Mouse (Mus musculus) ovary, postnatal 10 days (tissue): ENCODE measurements around the gene Ptprb.

Experiments used
- DNase-seq: peaks from one replicate; pipeline ENCODE4 v3.0.0; 2022; ENCODE audit warnings: low spot score

The Ptprb gene

GRCm38 (mm10) chr10:116374111-116374510 lies 98.8 kb downstream of the Ptprb start:
- no peak for DNase-seq

- DNase-seq = no peak
These were observed 101.5 kb downstream of the Ptprb start for GRCm38 (mm10) chr10:116376853-116377252.

- no peak for DNase-seq
These were observed 107.7 kb downstream of the Ptprb start for GRCm38 (mm10) chr10:116382826-116383685.

- no peak for DNase-seq
These were observed 109.1 kb downstream of the Ptprb start for GRCm38 (mm10) chr10:116384401-116384800.

- DNase-seq = no peak
These were observed 111.1 kb downstream of the Ptprb start for GRCm38 (mm10) chr10:116386391-116386885.

- DNase-seq = no peak
These were observed 113.5 kb downstream of the Ptprb start for GRCm38 (mm10) chr10:116388840-116389239.

GRCm38 (mm10) chr10:116393790-116394475 lies 118.6 kb downstream of the Ptprb start:
- DNase-seq = no peak

- no peak for DNase-seq
These were observed 119.3 kb downstream of the Ptprb start for GRCm38 (mm10) chr10:116394585-116394984.

GRCm38 (mm10) chr10:116396279-116396678 lies 121.0 kb downstream of the Ptprb start:
- DNase-seq = no peak

- no peak for DNase-seq
These were observed 121.6 kb downstream of the Ptprb start for GRCm38 (mm10) chr10:116396966-116397365.

GRCm38 (mm10) chr10:116397573-116397972 lies 122.2 kb downstream of the Ptprb start:
- DNase-seq = no peak

GRCm38 (mm10) chr10:116397973-116398372 lies 122.7 kb downstream of the Ptprb start:
- DNase-seq = no peak

- DNase-seq = no peak
These were observed 127.6 kb downstream of the Ptprb start for GRCm38 (mm10) chr10:116402742-116403425.

- no peak for DNase-seq
These were observed 128.4 kb downstream of the Ptprb start for GRCm38 (mm10) chr10:116403679-116404078.

- DNase-seq = no peak
These were observed 129.7 kb downstream of the Ptprb start for GRCm38 (mm10) chr10:116405011-116405410.

- no peak for DNase-seq
These were observed 132.5 kb downstream of the Ptprb start for GRCm38 (mm10) chr10:116407684-116408359.

GRCm38 (mm10) chr10:116410826-116411225 lies 135.5 kb downstream of the Ptprb start:
- DNase-seq = no peak

GRCm38 (mm10) chr10:116416142-116416541 lies 140.8 kb downstream of the Ptprb start:
- DNase-seq = no peak

- no peak for DNase-seq
These were observed 141.4 kb downstream of the Ptprb start for GRCm38 (mm10) chr10:116416726-116417125.

GRCm38 (mm10) chr10:116418121-116418726 lies 142.9 kb downstream of the Ptprb start:
- DNase-seq = no peak

- DNase-seq = no peak
These were observed 145.7 kb downstream of the Ptprb start for GRCm38 (mm10) chr10:116420976-116421375.
